Mouse (Mus musculus) olfactory bulb, adult 2 months (tissue): ENCODE results near the gene Ccn5. TPM values are rescaled to one million over a fixed set of nuclear protein-coding genes. Genes with fewer than 3 reads are reported as not detected.

ENCODE experiments used
- H3K27ac ChIP-seq: fragments of 200-500 bp; 2 replicates; pipeline ENCODE4 v1.5.1; 2012; ENCODE audit warnings: low read depth, low read length; ENCODE audit not compliant: insufficient read depth
- H3K4me1 ChIP-seq: fragments of 200-500 bp; 2 replicates; pipeline ENCODE4 v1.6.1; 2012; ENCODE audit warnings: low read length; ENCODE audit not compliant: control insufficient read depth, insufficient read depth
- H3K4me3 ChIP-seq: fragments of 200-500 bp; 2 replicates; pipeline ENCODE4 v1.5.1; 2012; ENCODE audit warnings: mild to moderate bottlenecking, low read depth, low read length, moderate library complexity; ENCODE audit not compliant: insufficient read depth
- CTCF ChIP-seq: fragments of 200-500 bp; IDR thresholded peaks from 2 replicates; pipeline ENCODE4 v1.5.1; 2012; ENCODE audit warnings: low read depth, mild to moderate bottlenecking, low read length, moderate library complexity; ENCODE audit not compliant: insufficient read depth
- POLR2A ChIP-seq: fragments of 200-500 bp; IDR thresholded peaks from 2 replicates; pipeline ENCODE4 v1.6.1; 2012; ENCODE audit warnings: mild to moderate bottlenecking, low read depth, low read length, moderate library complexity; ENCODE audit not compliant: insufficient read depth
- WGBS: fragments of 180-500 bp; shearing (Covaris S2); methylation state at CpG from one replicate; pipeline ENCODE4 v1.1.7; 2018; 5-methylcytosine and 5-hydroxymethylcytosine counted together
- polyA plus RNA-seq: library from polyadenylated mRNA; stranded (reverse); fragments of >200 nt; gene quantifications from 2 replicates; pipeline ENCODE4 v1.2.4, GENCODE M21; 2012; ENCODE audit warnings: low replicate concordance; ENCODE audit not compliant: missing spikeins, insufficient read depth, insufficient read length

The Ccn5 gene
- polyA plus RNA-seq, 1 experiment = not detected

GRCm38 (mm10) chr2:163826494-163826893 lies 5.8 kb downstream of the Ccn5 start:
- WGBS = 47% methylated on average over 5 of the region's 5 CpGs
- TF ChIP-seq CTCF (no peak), POLR2A (no peak)
- Histone ChIP-seq H3K4me1 (no peaks in the 10 kb centered on the region), H3K4me3 (no peak overlapping the region), H3K27ac (no peak overlapping the region)

GRCm38 (mm10) chr2:163831163-163831562 lies 10.5 kb downstream of the Ccn5 start:
- Histone ChIP-seq H3K4me1 (no peaks in the 10 kb centered on the region), H3K4me3 (no peak overlapping the region), H3K27ac (no peak overlapping the region)
- TF ChIP-seq CTCF (no peak), POLR2A (no peak)
- 65% methylated on average over 1 of the region's 1 CpGs for WGBS

GRCm38 (mm10) chr2:163838043-163838442 lies 17.4 kb downstream of the Ccn5 start:
- no peaks in the 10 kb centered on the region for H3K4me1 ChIP-seq
- H3K27ac ChIP-seq = no peak overlapping the region
- TF ChIP-seq POLR2A (no peak), CTCF (peak; percentile 89)
- no peak overlapping the region for H3K4me3 ChIP-seq
- 9% methylated on average over 9 of the region's 9 CpGs for WGBS

- Histone ChIP-seq H3K27ac (no peak overlapping the region), H3K4me3 (no peak overlapping the region), H3K4me1 (no peaks in the 10 kb centered on the region)
- no peak for TF ChIP-seq CTCF
- no peak for TF ChIP-seq POLR2A
- 42% methylated on average over 6 of the region's 6 CpGs for WGBS
Measured at GRCm38 (mm10) chr2:163839519-163839918, 18.9 kb downstream of the Ccn5 start.

GRCm38 (mm10) chr2:163842043-163842442 lies 21.4 kb downstream of the Ccn5 start:
- Histone ChIP-seq H3K4me1 (no peaks in the 10 kb centered on the region), H3K27ac (no peak overlapping the region), H3K4me3 (no peak overlapping the region)
- 81% methylated on average over 4 of the region's 4 CpGs for whole genome bisulfite sequencing
- TF ChIP-seq POLR2A = no peak
- no peak for TF ChIP-seq CTCF

- H3K4me3 ChIP-seq = peak within 1 kb of the TSS; percentile 3; the same call in 1 of the 2 replicates
Measured at GRCm38 (mm10) chr2:163853461-163853901, 32.8 kb downstream of the Ccn5 start, which contains the start of gene Kcnk15. TSS of gene Kcnk15 (plus strand) at chr2:163853651.

GRCm38 (mm10) chr2:163857233-163857632 lies 36.6 kb downstream of the Ccn5 start:
- TF ChIP-seq POLR2A = no peak
- TF ChIP-seq CTCF = no peak
- Histone ChIP-seq H3K27ac (no peak overlapping the region), H3K4me3 (no peak overlapping the region), H3K4me1 (peaks cover 9% of the 10 kb centered on the region)
- WGBS = 79% methylated on average over 6 of the region's 6 CpGs

More at GRCm38 (mm10) chr2:163853461-163853901, 32.8 kb downstream of the Ccn5 start, which contains the start of gene Kcnk15:
- peaks cover 6% of the 10 kb centered on the region for H3K4me1 ChIP-seq
- no peak within 1 kb of the TSS for H3K27ac ChIP-seq
- under 1% methylated on average over 38 of the region's 38 CpGs for WGBS
- no peak for TF ChIP-seq POLR2A
- peak; percentile 48; the same call in 1 of the 2 replicates for TF ChIP-seq CTCF

GRCm38 (mm10) chr2:163858254-163858947 lies 37.7 kb downstream of the Ccn5 start:
- Histone ChIP-seq H3K4me3 (no peak overlapping the region), H3K27ac (no peak overlapping the region), H3K4me1 (peaks cover 9% of the 10 kb centered on the region)
- WGBS = 18% methylated on average over 50 of the region's 50 CpGs
- peak; percentile 84 for TF ChIP-seq CTCF
- no peak for TF ChIP-seq POLR2A

- Histone ChIP-seq H3K4me1 (peaks cover 11% of the 10 kb centered on the region), H3K4me3 (no peak overlapping the region), H3K27ac (no peak overlapping the region)
- TF ChIP-seq POLR2A = no peak
- TF ChIP-seq CTCF = no peak
- 96% methylated on average over 5 of the region's 5 CpGs for WGBS
Measured at GRCm38 (mm10) chr2:163865311-163865710, 44.6 kb downstream of the Ccn5 start.

GRCm38 (mm10) chr2:163866061-163866460 lies 45.4 kb downstream of the Ccn5 start:
- no peak for TF ChIP-seq POLR2A
- no peak for TF ChIP-seq CTCF
- no peak overlapping the region for H3K27ac ChIP-seq
- H3K4me3 ChIP-seq = no peak overlapping the region
- 96% methylated on average over 9 of the region's 9 CpGs for WGBS
- H3K4me1 ChIP-seq = peaks cover 15% of the 10 kb centered on the region
